Mouse (Mus musculus) limb, embryonic 10.5 days (tissue): ENCODE measurements at regions not wholly inside any gene's neighbourhood (a gene's known extent, or its start where the extent isn't known, plus 50 kb on each side); places are given as distances from the start of the nearest gene placed in this dataset.

Source experiments
- DNase-seq: peaks from one replicate; pipeline ENCODE4 v3.0.0-alpha.2; 2017; ENCODE audit warnings: low spot score
- H3K27ac ChIP-seq: fragments of 300-500 bp; sonication (generic); 2 replicates; pipeline ENCODE4 v1.5.1; 2016; ENCODE audit warnings: mild to moderate bottlenecking
- H3K27me3 ChIP-seq: fragments of 300-500 bp; sonication (generic); 2 replicates; pipeline ENCODE4 v1.6.1; 2016; ENCODE audit warnings: low read depth, mild to moderate bottlenecking; ENCODE audit not compliant: poor library complexity, severe bottlenecking
- H3K36me3 ChIP-seq: fragments of 300-500 bp; sonication (generic); 2 replicates; pipeline ENCODE4 v1.6.1; 2016; ENCODE audit warnings: mild to moderate bottlenecking, moderate library complexity
- H3K4me1 ChIP-seq: fragments of 300-500 bp; sonication (generic); 2 replicates; pipeline ENCODE4 v1.6.1; 2016
- H3K4me3 ChIP-seq: fragments of 300-500 bp; sonication (generic); 2 replicates; pipeline ENCODE4 v1.5.1; 2016; ENCODE audit warnings: mild to moderate bottlenecking, moderate library complexity
- H3K9me3 ChIP-seq: fragments of 300-500 bp; sonication (generic); replicated peaks from 2 replicates; pipeline ENCODE4 v1.6.1; 2016; ENCODE audit warnings: mild to moderate bottlenecking
- WGBS: fragments of 180-500 bp; shearing (Covaris S2); methylation state at CpG from one replicate; pipeline ENCODE4 v1.1.7; 2016; 5-methylcytosine and 5-hydroxymethylcytosine counted together

DNA sequence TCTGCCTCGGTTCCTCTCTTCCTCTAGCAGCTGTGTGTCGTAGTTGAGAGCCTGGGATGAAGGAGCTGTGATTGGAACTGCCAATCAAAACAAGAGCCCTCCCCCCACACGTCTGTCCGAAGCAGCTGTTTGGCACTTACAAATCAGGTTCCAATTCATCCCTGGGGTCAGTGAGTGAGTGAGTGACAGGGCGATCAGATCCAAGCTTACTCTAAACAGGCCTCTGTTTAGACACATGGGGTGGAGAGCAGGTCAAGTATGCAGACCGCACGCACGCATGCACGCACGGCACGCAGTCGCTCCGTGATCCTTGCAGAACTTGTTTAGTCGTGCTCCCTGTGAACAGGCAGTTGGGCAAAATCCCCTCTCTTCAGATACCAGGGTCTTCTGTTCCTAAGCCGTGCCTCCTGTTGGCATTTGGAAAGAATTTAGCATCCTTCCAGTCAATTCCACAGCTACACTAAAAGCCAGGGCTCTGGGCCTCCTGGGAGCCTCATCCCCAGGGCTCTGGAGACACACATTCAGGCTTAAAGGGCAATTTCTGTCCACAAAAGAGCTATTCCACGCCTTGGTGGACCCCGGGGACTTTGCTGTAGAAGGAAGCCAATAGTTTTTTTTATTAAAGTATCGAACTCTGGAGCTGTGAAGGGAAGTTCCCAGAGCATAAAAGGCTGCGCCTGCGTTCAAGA lies 52.2 kb upstream of the Kcng1 start:
- Histone ChIP-seq H3K27ac (no peak overlapping the region; the same call in 1 of the 2 replicates), H3K4me3 (no peak overlapping the region)

DNA sequence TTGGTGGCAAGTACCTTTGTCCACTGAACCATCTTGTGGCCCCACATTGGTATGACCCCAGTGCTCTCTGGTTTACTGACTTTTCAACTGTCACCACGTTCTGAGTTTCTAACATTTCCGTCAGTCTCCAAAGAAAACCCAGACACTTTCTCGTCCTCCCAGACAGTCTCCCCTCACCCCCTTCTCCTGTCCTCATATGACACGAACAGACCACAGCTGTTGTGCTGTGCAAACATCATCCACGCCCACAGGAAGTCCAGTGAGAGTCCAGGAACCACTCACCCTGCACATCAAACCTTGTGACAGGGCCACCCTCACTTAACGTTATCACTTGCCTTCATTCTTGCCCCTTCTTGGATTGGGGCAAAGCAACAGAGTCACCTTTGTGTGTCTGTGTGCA lies 51.4 kb upstream of the Kcng1 start:
- Histone ChIP-seq H3K4me1 (peaks cover 15% of the 10 kb centered on the region), H3K27me3 (no peaks in the 10 kb centered on the region), H3K36me3 (no peaks in the 10 kb centered on the region), H3K9me3 (no peaks in the 10 kb centered on the region), H3K27ac (no peak overlapping the region), H3K4me3 (no peak overlapping the region)
- DNase-seq: no peak
- 66% methylated on average over 6 of the region's 6 CpGs for WGBS

More for the DNA sequence above, 52.2 kb upstream of the Kcng1 start:
- Histone ChIP-seq H3K36me3 (no peaks in the 10 kb centered on the region), H3K4me1 (peaks cover 15% of the 10 kb centered on the region), H3K9me3 (no peaks in the 10 kb centered on the region), H3K27me3 (no peaks in the 10 kb centered on the region)
- WGBS: 71% methylated on average over 20 of the region's 20 CpGs
- DNase-seq: no peak
